Mouse (Mus musculus): Measurements from ENCODE around the gene Topbp1.

DNA sequence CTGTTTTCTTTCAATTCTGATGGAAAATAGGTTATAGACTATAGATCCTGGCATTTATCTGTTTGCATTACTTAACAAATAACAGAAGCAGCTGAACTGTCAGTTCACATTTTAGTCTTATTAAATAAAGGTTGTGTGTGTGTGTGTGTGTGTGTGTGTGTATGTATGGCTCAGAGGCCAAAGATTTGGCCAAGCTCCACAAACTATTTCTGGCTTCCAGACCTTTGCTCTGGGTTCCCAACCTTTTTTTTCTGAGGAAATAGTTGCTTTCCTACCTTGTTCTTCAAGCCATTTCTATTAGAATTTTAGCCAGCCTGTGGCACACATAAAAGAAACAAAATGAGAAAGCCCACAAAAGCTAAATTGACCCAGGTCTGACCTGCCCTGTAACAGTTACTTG is 43.8 kb downstream of the Topbp1 start:
- TF ChIP-seq GATA1 (IDR thresholded peaks at IDR 0.05; ENCODE audit: low read length) (no peak), TAL1 (IDR thresholded peaks at IDR 0.05; ENCODE audit: low read length) (no peak)

Measured in erythroblast, embryonic 14.5 days (primary cell).